Mouse (Mus musculus): ENCODE data around the gene Smagp. TPM values are rescaled to one million over a fixed set of nuclear protein-coding genes. Genes with fewer than 3 reads are reported as not detected.
"Not testable (repeated sequence)": the region's sequence is repeated elsewhere in the genome, so short reads cannot be mapped to it uniquely, and the experiment has no call there.

Smagp gene
- total and polyA plus RNA-seq, 2 experiments = 13.0 to 57.0 TPM

DNA sequence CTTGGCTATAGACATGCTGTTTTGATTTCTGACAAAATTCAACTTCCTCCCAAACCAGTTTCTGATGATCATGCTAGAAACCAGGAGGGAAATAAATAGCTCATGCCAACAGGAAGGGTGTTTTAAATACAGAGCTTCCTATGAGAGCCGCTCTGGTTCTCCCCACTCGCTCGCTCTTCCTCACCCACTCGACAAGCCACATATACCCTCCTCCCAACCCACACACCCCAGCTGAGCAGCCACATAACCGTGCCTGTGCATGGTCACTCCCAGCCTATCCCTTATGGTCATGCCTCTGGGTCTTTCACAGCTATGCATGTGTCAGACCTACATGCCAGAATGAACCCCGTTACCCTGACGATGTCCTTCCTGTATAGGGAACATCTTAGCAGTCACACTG is 14.6 kb downstream of the Smagp start:
- no peak for DNase-seq (ENCODE audit: extremely low read depth, low read depth, low spot score)
- TF ChIP-seq CTCF (IDR thresholded peaks at IDR 0.05; ENCODE audit: low read depth, low read length) (no peak), POLR2A (IDR thresholded peaks at IDR 0.05; ENCODE audit: extremely low read depth, insufficient read depth, low read length) (no peak)
- Histone ChIP-seq H3K36me3 (ENCODE audit: control insufficient read depth, insufficient read depth, low read length) (peaks cover 34% of the 10 kb centered on the region), H3K27ac (replicated peaks; ENCODE audit: insufficient read depth, low read depth, low read length) (peak overlapping the region; percentile 65), H3K27me3 (ENCODE audit: control insufficient read depth, insufficient read depth, low read length) (no peaks in the 10 kb centered on the region), H3K9ac (ENCODE audit: low read depth, low read length) (no peak overlapping the region), H3K79me2 (ENCODE audit: control insufficient read depth, insufficient read depth, low read length) (no peaks in the 10 kb centered on the region; the same call in 1 of the 2 replicates), H3K4me1 (ENCODE audit: control insufficient read depth, insufficient read depth, low read length) (peaks cover 14% of the 10 kb centered on the region), H3K4me3 (ENCODE audit: insufficient read depth, low read depth, low read length) (no peak overlapping the region)
- 77% methylated on average over 7 of the region's 7 CpGs for WGBS

DNA sequence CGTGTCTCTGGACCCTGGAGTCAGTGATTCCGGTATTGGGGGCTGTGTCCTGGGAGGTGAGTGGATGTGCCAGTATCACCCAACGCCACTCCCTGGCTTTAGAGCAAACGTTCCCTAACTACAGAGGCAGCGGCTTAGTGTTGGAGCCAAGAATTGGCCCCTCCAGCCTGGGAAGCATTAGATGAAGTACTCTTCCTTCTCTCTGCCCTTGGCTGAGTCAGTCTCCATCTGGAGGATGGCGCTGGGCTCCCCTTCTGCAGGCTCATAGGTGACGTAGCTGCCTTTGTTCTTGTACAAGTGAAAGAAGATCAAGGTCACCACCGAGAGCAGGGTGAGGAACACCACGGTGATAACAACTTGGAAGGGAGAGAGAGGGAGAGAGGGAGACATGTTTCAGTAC is 15.1 kb downstream of the Smagp start:
- peak overlapping the region; percentile 49 for H3K27ac ChIP-seq (replicated peaks; ENCODE audit: insufficient read depth, low read depth, low read length)
- H3K4me1 ChIP-seq (ENCODE audit: control insufficient read depth, insufficient read depth, low read length) = peaks cover 17% of the 10 kb centered on the region
- H3K9ac ChIP-seq (ENCODE audit: low read depth, low read length); H3K27me3 ChIP-seq (ENCODE audit: control insufficient read depth, insufficient read depth, low read length); DNase-seq (ENCODE audit: extremely low read depth, low read depth, low spot score); H3K4me3 ChIP-seq (ENCODE audit: insufficient read depth, low read depth, low read length); H3K79me2 ChIP-seq (ENCODE audit: control insufficient read depth, insufficient read depth, low read length): not testable (repeated sequence)
- WGBS = 58% methylated on average over 9 of the region's 9 CpGs
- peaks cover 34% of the 10 kb centered on the region for H3K36me3 ChIP-seq (ENCODE audit: control insufficient read depth, insufficient read depth, low read length)

DNA sequence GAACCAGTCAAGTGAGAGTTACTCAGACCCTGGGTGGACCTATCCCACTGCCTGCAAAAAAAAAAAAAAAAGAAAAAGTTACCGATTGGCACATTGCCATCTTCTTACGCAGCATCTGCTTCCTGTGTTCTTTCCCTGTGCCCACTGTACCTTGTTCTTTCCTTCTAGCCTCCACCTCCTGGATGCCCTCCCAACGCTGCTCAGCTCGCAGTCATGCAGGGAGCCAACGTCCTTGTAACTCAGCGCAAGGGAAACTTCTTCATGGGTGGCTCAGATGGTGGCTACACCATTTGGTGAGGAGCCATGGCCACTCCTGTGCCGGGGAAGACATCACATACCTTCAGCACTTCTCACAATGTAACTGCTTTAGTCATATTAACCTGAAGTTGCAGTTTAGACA is 17.5 kb downstream of the Smagp start:
- no peak for DNase-seq (ENCODE audit: extremely low read depth, low read depth, low spot score)
- TF ChIP-seq POLR2A (IDR thresholded peaks at IDR 0.05; ENCODE audit: extremely low read depth, insufficient read depth, low read length) (no peak), CTCF (IDR thresholded peaks at IDR 0.05; ENCODE audit: low read depth, low read length) (no peak)
- Histone ChIP-seq H3K27me3 (ENCODE audit: control insufficient read depth, insufficient read depth, low read length) (no peaks in the 10 kb centered on the region), H3K4me3 (ENCODE audit: insufficient read depth, low read depth, low read length) (no peak overlapping the region), H3K27ac (replicated peaks; ENCODE audit: insufficient read depth, low read depth, low read length) (no peak overlapping the region), H3K9ac (ENCODE audit: low read depth, low read length) (no peak overlapping the region), H3K4me1 (ENCODE audit: control insufficient read depth, insufficient read depth, low read length) (peaks cover 13% of the 10 kb centered on the region), H3K36me3 (ENCODE audit: control insufficient read depth, insufficient read depth, low read length) (peaks cover 34% of the 10 kb centered on the region), H3K79me2 (ENCODE audit: control insufficient read depth, insufficient read depth, low read length) (peaks cover 9% of the 10 kb centered on the region)
- 59% methylated on average over 7 of the region's 7 CpGs for WGBS

DNA sequence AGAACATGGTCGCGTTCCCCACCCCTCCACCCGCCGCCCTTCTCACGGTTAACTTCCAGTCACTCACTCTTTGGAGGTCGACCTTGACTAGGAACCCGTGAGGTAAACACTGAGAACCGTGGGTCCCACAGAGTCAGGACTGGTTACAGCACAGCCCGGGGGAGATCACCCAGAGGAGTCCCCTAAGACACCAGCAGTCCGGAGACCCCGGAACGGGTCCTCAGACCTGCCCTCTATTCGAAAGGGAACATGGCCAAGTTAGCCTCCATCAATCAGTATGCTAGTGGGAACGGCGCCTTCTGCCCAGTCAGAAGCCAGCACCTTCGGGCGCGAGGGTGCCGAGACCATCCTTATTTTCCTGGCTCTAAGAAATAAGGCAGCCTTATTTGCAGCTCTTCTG is 20.5 kb downstream of the Smagp start:
- peaks cover 16% of the 10 kb centered on the region for H3K4me1 ChIP-seq (ENCODE audit: control insufficient read depth, insufficient read depth, low read length)
- TF ChIP-seq POLR2A (IDR thresholded peaks at IDR 0.05; ENCODE audit: extremely low read depth, insufficient read depth, low read length) (no peak), CTCF (IDR thresholded peaks at IDR 0.05; ENCODE audit: low read depth, low read length) (no peak)
- no peaks in the 10 kb centered on the region for H3K27me3 ChIP-seq (ENCODE audit: control insufficient read depth, insufficient read depth, low read length)
- peak overlapping the region; percentile 63 for H3K27ac ChIP-seq (replicated peaks; ENCODE audit: insufficient read depth, low read depth, low read length)
- peaks cover 34% of the 10 kb centered on the region for H3K36me3 ChIP-seq (ENCODE audit: control insufficient read depth, insufficient read depth, low read length)
- peaks cover 9% of the 10 kb centered on the region for H3K79me2 ChIP-seq (ENCODE audit: control insufficient read depth, insufficient read depth, low read length)
- peak overlapping the region; percentile 88 for H3K9ac ChIP-seq (ENCODE audit: low read depth, low read length)
- under 1% methylated on average over 19 of the region's 19 CpGs for WGBS
- no peak for DNase-seq (ENCODE audit: extremely low read depth, low read depth, low spot score)
- H3K4me3 ChIP-seq (ENCODE audit: insufficient read depth, low read depth, low read length) = peak overlapping the region; percentile 76

GRCm38 (mm10) chr15:100615825-100616220 is 20.9 kb downstream of the Smagp start:
- peak overlapping the region; percentile 76 for H3K4me3 ChIP-seq (ENCODE audit: insufficient read depth, low read depth, low read length)
- peak overlapping the region; percentile 91 for H3K9ac ChIP-seq (ENCODE audit: low read depth, low read length)
- TF ChIP-seq POLR2A (IDR thresholded peaks at IDR 0.05; ENCODE audit: extremely low read depth, insufficient read depth, low read length) = 0 out of 2 replicates have a peak, but pooled peaks have one; percentile 3
- TF ChIP-seq CTCF (IDR thresholded peaks at IDR 0.05; ENCODE audit: low read depth, low read length) = no peak
- peaks cover 31% of the 10 kb centered on the region for H3K36me3 ChIP-seq (ENCODE audit: control insufficient read depth, insufficient read depth, low read length)
- peak; percentile 76 for DNase-seq (ENCODE audit: extremely low read depth, low read depth, low spot score)
- H3K27ac ChIP-seq (replicated peaks; ENCODE audit: insufficient read depth, low read depth, low read length) = peak overlapping the region; percentile 70
- no peaks in the 10 kb centered on the region for H3K27me3 ChIP-seq (ENCODE audit: control insufficient read depth, insufficient read depth, low read length)
- H3K79me2 ChIP-seq (ENCODE audit: control insufficient read depth, insufficient read depth, low read length) = peaks cover 9% of the 10 kb centered on the region
- WGBS = under 1% methylated on average over 43 of the region's 43 CpGs
- H3K4me1 ChIP-seq (ENCODE audit: control insufficient read depth, insufficient read depth, low read length) = peaks cover 16% of the 10 kb centered on the region

DNA sequence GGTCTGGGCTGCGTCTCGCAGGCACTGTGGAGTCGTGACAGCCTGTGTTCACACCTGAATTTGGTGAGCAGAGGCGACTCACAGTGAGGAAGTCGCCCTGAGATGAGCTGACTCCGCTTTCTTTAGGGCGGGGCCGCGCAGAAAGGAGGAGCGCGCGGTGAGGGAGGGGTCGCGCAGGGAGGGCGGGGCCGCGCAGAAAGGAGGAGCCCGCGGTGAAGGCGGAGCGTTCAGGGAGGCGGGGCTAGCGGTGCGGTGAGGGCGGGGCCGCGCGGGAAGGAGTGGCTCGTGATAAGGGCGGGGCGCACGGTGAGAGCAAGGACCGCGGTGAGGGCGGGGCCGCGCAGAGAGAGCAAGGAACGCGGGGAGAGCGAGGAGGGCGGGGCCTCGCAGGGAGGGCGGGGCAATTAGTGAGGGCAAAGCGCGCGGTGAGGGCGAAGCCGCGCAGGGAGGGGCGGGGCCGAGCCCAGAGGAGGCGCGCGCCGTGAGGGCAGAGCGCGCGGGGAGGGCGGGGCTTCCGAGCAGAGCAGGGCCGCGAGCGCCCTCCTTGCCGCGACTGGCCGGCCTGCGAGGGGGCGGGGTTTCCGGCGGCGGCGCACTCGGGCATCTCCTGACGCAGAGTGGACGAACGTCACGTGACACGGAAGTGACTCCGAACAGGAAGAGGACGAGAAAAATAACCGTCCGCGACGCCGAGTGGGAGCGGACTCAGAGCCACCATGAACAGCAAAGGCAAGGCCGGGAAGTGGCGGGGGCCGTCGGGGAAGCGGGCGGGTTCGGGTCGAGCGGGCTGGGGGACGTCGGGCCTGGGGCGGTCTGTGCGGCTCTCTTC is 21.5 kb downstream of the Smagp start, which contains the start of gene Dazap2:
Gene Dazap2, plus strand, starts transcription at position 354 of the 829 bp plus-strand sequence.
- WGBS = under 1% methylated on average over 81 of the region's 99 CpGs
- Histone ChIP-seq H3K27me3 (ENCODE audit: control insufficient read depth, insufficient read depth, low read length) (no peaks in the 10 kb centered on the region), H3K36me3 (ENCODE audit: control insufficient read depth, insufficient read depth, low read length) (peaks cover 25% of the 10 kb centered on the region), H3K4me3 (ENCODE audit: insufficient read depth, low read depth, low read length) (peak within 1 kb of the TSS; percentile 76), H3K79me2 (ENCODE audit: control insufficient read depth, insufficient read depth, low read length) (peaks cover 9% of the 10 kb centered on the region), H3K4me1 (ENCODE audit: control insufficient read depth, insufficient read depth, low read length) (peaks cover 16% of the 10 kb centered on the region), H3K27ac (replicated peaks; ENCODE audit: insufficient read depth, low read depth, low read length) (peak within 1 kb of the TSS; percentile 86), H3K9ac (ENCODE audit: low read depth, low read length) (peak within 1 kb of the TSS; percentile 91)
- TF ChIP-seq POLR2A (IDR thresholded peaks at IDR 0.05; ENCODE audit: extremely low read depth, insufficient read depth, low read length) (peak; percentile 84; the same call in 1 of the 2 replicates), CTCF (IDR thresholded peaks at IDR 0.05; ENCODE audit: low read depth, low read length) (no peak)
- peak; percentile 85 for DNase-seq (ENCODE audit: extremely low read depth, low read depth, low spot score)

Measured in liver, adult 2 months (tissue).